Mouse (Mus musculus): Measurements from ENCODE around the gene Fam173a.

- TF ChIP-seq CTCF (conservative IDR thresholded peaks at IDR 0.05; ENCODE audit: low read length) (peak; percentile 38), POU5F1 (IDR thresholded peaks at IDR 0.05; ENCODE audit: borderline replicate concordance, low read length) (no peak)
Observed at GRCm38 (mm10) chr17:25813471-25813870, 20.8 kb upstream of the Fam173a start.
